Mouse (Mus musculus) intestine, postnatal 0 days (tissue): ENCODE data around the gene Dusp14. TPM values are rescaled to one million over a fixed set of nuclear protein-coding genes. Genes with fewer than 3 reads are reported as not detected.
A peak's percentile ranks its signal among the peaks of the same experiment; 100 is the strongest.

Experiments
- ATAC-seq: fragments of 200-750 bp; cut with Nextera tagmentation; 2 replicates; pipeline ENCODE4 v1.8.0; 2017; ENCODE audit warnings: mild to moderate bottlenecking, moderate TSS enrichment, moderate library complexity
- H3K27ac ChIP-seq: fragments of 300-500 bp; sonication (generic); 2 replicates; pipeline ENCODE4 v1.5.1; 2014; ENCODE audit warnings: mild to moderate bottlenecking, low read depth, low read length, moderate library complexity
- H3K27me3 ChIP-seq: fragments of 300-500 bp; sonication (generic); replicated peaks from 2 replicates; pipeline ENCODE4 v1.6.1; 2014; ENCODE audit warnings: low read length, mixed read lengths; ENCODE audit not compliant: control insufficient read depth, insufficient read depth
- H3K36me3 ChIP-seq: fragments of 300-500 bp; sonication (generic); 2 replicates; pipeline ENCODE4 v1.6.1; 2014; ENCODE audit warnings: mild to moderate bottlenecking, moderate library complexity; ENCODE audit not compliant: control insufficient read depth, insufficient read depth
- H3K4me1 ChIP-seq: fragments of 300-500 bp; sonication (generic); replicated peaks from 2 replicates; pipeline ENCODE4 v1.6.1; 2014; ENCODE audit warnings: antibody characterized with exemption, low read length, mixed read lengths; ENCODE audit not compliant: control insufficient read depth, insufficient read depth
- H3K4me2 ChIP-seq: fragments of 300-500 bp; sonication (generic); replicated peaks from 2 replicates; pipeline ENCODE4 v1.6.1; 2014; ENCODE audit warnings: low read depth, mild to moderate bottlenecking, moderate library complexity
- H3K4me3 ChIP-seq: fragments of 300-500 bp; sonication (generic); 2 replicates; pipeline ENCODE4 v1.5.1; 2014; ENCODE audit warnings: low read depth, low read length
- H3K9ac ChIP-seq: fragments of 300-500 bp; sonication (generic); 2 replicates; pipeline ENCODE4 v1.6.1; 2014; ENCODE audit warnings: mild to moderate bottlenecking, low read depth, low read length
- H3K9me3 ChIP-seq: fragments of 300-500 bp; sonication (generic); 2 replicates; pipeline ENCODE4 v1.6.1; 2016; ENCODE audit warnings: mixed run types; ENCODE audit not compliant: control insufficient read depth
- CTCF ChIP-seq: sonication (generic); IDR thresholded peaks from 2 replicates; pipeline ENCODE4 v1.5.1; 2016; ENCODE audit warnings: low read depth, mild to moderate bottlenecking, control low read depth, antibody characterized with exemption, moderate library complexity
- WGBS: fragments of 180-500 bp; shearing (Covaris S2); extraction: QIAGEN DNeasy Blood & Tissue Kit; methylation state at CpG from one replicate; pipeline ENCODE4 v1.1.7; 2014; 5-methylcytosine and 5-hydroxymethylcytosine counted together
- polyA plus RNA-seq: library from polyadenylated mRNA; unstranded; fragments of >200 nt; fragmentation: Nextera tagmentation; extraction: Ambion mirVana; gene quantifications from 2 replicates; pipeline ENCODE4 v1.2.1, GENCODE M21; 2015

Dusp14 gene
- polyA plus RNA-seq, 1 experiment from 2014 or later = 28.0 TPM

GRCm38 (mm10) chr11:84068191-84069033, 649 bp downstream of the Dusp14 start:
- Histone ChIP-seq H3K27ac (peak overlapping the region; percentile 46; the same call in 1 of the 2 replicates), H3K4me3 (peak overlapping the region; percentile 70), H3K4me1 (no peaks in the 10 kb centered on the region; the same call in 1 of the 2 replicates), H3K9me3 (no peaks in the 10 kb centered on the region), H3K4me2 (peak overlapping the region; percentile 92), H3K36me3 (no peaks in the 10 kb centered on the region), H3K9ac (peak overlapping the region; percentile 75), H3K27me3 (no peaks in the 10 kb centered on the region)
- TF ChIP-seq CTCF = no peak
- ATAC-seq = peak; percentile 74
- 2% methylated on average over 63 of the region's 63 CpGs for WGBS

- H3K9me3 ChIP-seq = no peaks in the 10 kb centered on the region
- peak overlapping the region; percentile 92 for H3K4me2 ChIP-seq
- WGBS = 2% methylated on average over 21 of the region's 21 CpGs
- H3K4me3 ChIP-seq = peak overlapping the region; percentile 70
- no peak for TF ChIP-seq CTCF
- peak overlapping the region; percentile 46; the same call in 1 of the 2 replicates for H3K27ac ChIP-seq
- H3K36me3 ChIP-seq = no peaks in the 10 kb centered on the region
- H3K27me3 ChIP-seq = no peaks in the 10 kb centered on the region
- H3K9ac ChIP-seq = peak overlapping the region; percentile 75
- H3K4me1 ChIP-seq = no peaks in the 10 kb centered on the region; the same call in 1 of the 2 replicates
- no peak for ATAC-seq
Observed at GRCm38 (mm10) chr11:84067720-84068190, 1.3 kb downstream of the Dusp14 start.

- Histone ChIP-seq H3K9me3 (no peaks in the 10 kb centered on the region), H3K4me1 (no peaks in the 10 kb centered on the region; the same call in 1 of the 2 replicates), H3K27ac (no peak overlapping the region), H3K27me3 (no peaks in the 10 kb centered on the region), H3K4me3 (peak overlapping the region; percentile 70), H3K36me3 (no peaks in the 10 kb centered on the region), H3K9ac (no peak overlapping the region), H3K4me2 (peak overlapping the region; percentile 92)
- ATAC-seq = 0 out of 2 replicates have a peak, but pooled peaks have one; percentile 39
- WGBS = 13% methylated on average over 18 of the region's 18 CpGs
- no peak for TF ChIP-seq CTCF
Observed at GRCm38 (mm10) chr11:84066927-84067645, 2.0 kb downstream of the Dusp14 start.

- Histone ChIP-seq H3K9ac (no peak overlapping the region), H3K4me2 (peak overlapping the region; percentile 92), H3K9me3 (no peaks in the 10 kb centered on the region), H3K27ac (no peak overlapping the region), H3K36me3 (no peaks in the 10 kb centered on the region), H3K4me3 (no peak overlapping the region), H3K4me1 (no peaks in the 10 kb centered on the region; the same call in 1 of the 2 replicates), H3K27me3 (no peaks in the 10 kb centered on the region)
- peak; percentile 13; the same call in 1 of the 2 replicates for ATAC-seq
- peak; percentile 72 for TF ChIP-seq CTCF
- WGBS = 6% methylated on average over 11 of the region's 11 CpGs
Observed at GRCm38 (mm10) chr11:84066071-84066481, 3.0 kb downstream of the Dusp14 start.

- Histone ChIP-seq H3K36me3 (no peaks in the 10 kb centered on the region), H3K27ac (no peak overlapping the region), H3K9me3 (no peaks in the 10 kb centered on the region), H3K4me2 (no peak overlapping the region), H3K27me3 (no peaks in the 10 kb centered on the region), H3K4me3 (no peak overlapping the region), H3K9ac (no peak overlapping the region), H3K4me1 (no peaks in the 10 kb centered on the region; the same call in 1 of the 2 replicates)
- 69% methylated on average over 3 of the region's 3 CpGs for WGBS
- TF ChIP-seq CTCF = no peak
- ATAC-seq = no peak
Observed at GRCm38 (mm10) chr11:84063631-84064209, 5.3 kb downstream of the Dusp14 start.
